Mouse (Mus musculus) brain, embryonic 18.5 days (tissue): ENCODE measurements at regions not wholly inside any gene's neighbourhood (a gene's known extent, or its start where the extent isn't known, plus 50 kb on each side); places are given as distances from the start of the nearest gene placed in this dataset.

ENCODE experiments used
- DNase-seq: peaks from one replicate; pipeline ENCODE4 v3.0.0-alpha.2; 2012; ENCODE audit warnings: low read depth, low spot score

- no peak for DNase-seq
Measured at GRCm38 (mm10) chr8:87202639-87203160, 269.7 kb downstream of the Cbln1 start.

GRCm38 (mm10) chr8:87199461-87200131, 272.8 kb downstream of the Cbln1 start:
- DNase-seq: no peak

- DNase-seq: no peak
Measured at GRCm38 (mm10) chr8:87197867-87198536, 274.4 kb downstream of the Cbln1 start.

GRCm38 (mm10) chr8:87197000-87197399, 275.4 kb downstream of the Cbln1 start:
- no peak for DNase-seq

- DNase-seq: no peak
Measured at GRCm38 (mm10) chr8:87196050-87196449, 276.4 kb downstream of the Cbln1 start.

GRCm38 (mm10) chr8:87189791-87190385, 282.5 kb downstream of the Cbln1 start:
- no peak for DNase-seq

- no peak for DNase-seq
Measured at GRCm38 (mm10) chr8:87182888-87183287, 289.5 kb downstream of the Cbln1 start.

- DNase-seq: no peak
Measured at GRCm38 (mm10) chr8:87178561-87178960, 293.5 kb upstream of the N4bp1 start.

GRCm38 (mm10) chr8:87177620-87178019, 292.6 kb upstream of the N4bp1 start:
- DNase-seq: no peak

- peak; percentile 30 for DNase-seq
Measured at GRCm38 (mm10) chr8:87175097-87175496, 290.0 kb upstream of the N4bp1 start.

- DNase-seq: no peak
Measured at GRCm38 (mm10) chr8:87173720-87174119, 288.7 kb upstream of the N4bp1 start.

- DNase-seq: no peak
Measured at GRCm38 (mm10) chr8:87166771-87167170, 281.7 kb upstream of the N4bp1 start.

GRCm38 (mm10) chr8:87160416-87160815, 275.4 kb upstream of the N4bp1 start:
- no peak for DNase-seq

- no peak for DNase-seq
Measured at GRCm38 (mm10) chr8:87158322-87158721, 273.3 kb upstream of the N4bp1 start.

- no peak for DNase-seq
Measured at GRCm38 (mm10) chr8:87155819-87156425, 270.9 kb upstream of the N4bp1 start.

GRCm38 (mm10) chr8:87152068-87152915, 267.2 kb upstream of the N4bp1 start:
- DNase-seq: no peak

GRCm38 (mm10) chr8:87148853-87149252, 263.8 kb upstream of the N4bp1 start:
- no peak for DNase-seq

- DNase-seq: no peak
Measured at GRCm38 (mm10) chr8:87147704-87148103, 262.6 kb upstream of the N4bp1 start.

- DNase-seq: no peak
Measured at GRCm38 (mm10) chr8:87137412-87137811, 252.4 kb upstream of the N4bp1 start.

- DNase-seq: no peak
Measured at GRCm38 (mm10) chr8:87131716-87132115, 246.7 kb upstream of the N4bp1 start.

- DNase-seq: no peak
Measured at GRCm38 (mm10) chr8:87130691-87131090, 245.6 kb upstream of the N4bp1 start.
